Mouse (Mus musculus) forebrain, embryonic 12.5 days (tissue): ENCODE results near the gene Gm11084. TPM values are rescaled to one million over a fixed set of nuclear protein-coding genes. Genes with fewer than 3 reads are reported as not detected.

ENCODE experiments used
- ATAC-seq: fragments of 200-750 bp; cut with Nextera tagmentation; 2 replicates; pipeline ENCODE4 v1.8.0; 2017; ENCODE audit warnings: moderate TSS enrichment; ENCODE audit not compliant: low FRiP score
- H3K27ac ChIP-seq: fragments of 300-500 bp; sonication (generic); 2 replicates; pipeline ENCODE4 v1.5.1; 2016; ENCODE audit warnings: mild to moderate bottlenecking
- H3K27me3 ChIP-seq: fragments of 300-500 bp; sonication (generic); 2 replicates; pipeline ENCODE4 v1.6.1; 2016; ENCODE audit warnings: mild to moderate bottlenecking
- H3K36me3 ChIP-seq: fragments of 300-500 bp; sonication (generic); replicated peaks from 2 replicates; pipeline ENCODE4 v1.6.1; 2016; ENCODE audit warnings: mild to moderate bottlenecking
- H3K4me1 ChIP-seq: fragments of 300-500 bp; sonication (generic); 2 replicates; pipeline ENCODE4 v1.6.1; 2016
- H3K4me2 ChIP-seq: fragments of 300-500 bp; sonication (generic); 2 replicates; pipeline ENCODE4 v1.6.1; 2016; ENCODE audit warnings: mild to moderate bottlenecking, moderate library complexity
- H3K4me3 ChIP-seq: fragments of 300-500 bp; sonication (generic); replicated peaks from 2 replicates; pipeline ENCODE4 v1.5.1; 2016; ENCODE audit warnings: mild to moderate bottlenecking
- H3K9ac ChIP-seq: fragments of 300-500 bp; sonication (generic); 2 replicates; pipeline ENCODE4 v1.6.1; 2016; ENCODE audit warnings: mild to moderate bottlenecking
- H3K9me3 ChIP-seq: fragments of 300-500 bp; sonication (generic); 2 replicates; pipeline ENCODE4 v1.6.1; 2016
- WGBS: fragments of 180-500 bp; shearing (Covaris S2); methylation state at CpG from one replicate; pipeline ENCODE4 v1.1.7; 2016; 5-methylcytosine and 5-hydroxymethylcytosine counted together
- polyA plus RNA-seq: library from polyadenylated mRNA; unstranded; fragments of >200 nt; fragmentation: Nextera tagmentation; extraction: Ambion mirVana; gene quantifications from 2 replicates; pipeline ENCODE4 v1.2.1, GENCODE M21; 2016

Gm11084 gene
- polyA plus RNA-seq, 1 experiment from 2014 or later: not detected

DNA sequence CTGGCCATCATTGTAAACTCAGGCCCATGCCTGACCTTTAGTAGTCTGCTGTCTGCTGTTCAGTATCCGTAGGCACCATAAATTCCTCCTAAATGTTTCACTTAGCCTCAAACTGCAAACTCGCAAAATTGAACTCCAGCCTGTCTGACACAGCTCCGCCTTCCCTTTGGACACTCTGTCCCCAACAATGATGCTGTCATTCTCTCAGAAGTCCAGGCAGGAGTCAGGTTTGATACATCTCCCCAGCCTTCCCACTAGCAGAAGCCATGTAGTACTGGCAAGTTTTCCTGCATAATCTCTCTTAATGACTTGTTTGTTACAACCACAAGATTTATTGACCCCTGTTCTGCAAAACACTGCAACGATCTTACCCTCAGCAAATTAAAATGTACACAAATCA is 1.7 kb downstream of the Gm11084 start:
- Histone ChIP-seq H3K9ac (no peak overlapping the region), H3K9me3 (0 out of 2 replicates have a peak, but pooled peaks cover 6% of the 10 kb centered on the region), H3K4me2 (no peak overlapping the region), H3K27ac (no peak overlapping the region), H3K4me1 (peaks cover 6% of the 10 kb centered on the region; the same call in 1 of the 2 replicates), H3K4me3 (no peak overlapping the region), H3K27me3 (no peaks in the 10 kb centered on the region), H3K36me3 (no peaks in the 10 kb centered on the region)
- no peak for ATAC-seq
- 85% methylated on average over 4 of the region's 4 CpGs for WGBS

DNA sequence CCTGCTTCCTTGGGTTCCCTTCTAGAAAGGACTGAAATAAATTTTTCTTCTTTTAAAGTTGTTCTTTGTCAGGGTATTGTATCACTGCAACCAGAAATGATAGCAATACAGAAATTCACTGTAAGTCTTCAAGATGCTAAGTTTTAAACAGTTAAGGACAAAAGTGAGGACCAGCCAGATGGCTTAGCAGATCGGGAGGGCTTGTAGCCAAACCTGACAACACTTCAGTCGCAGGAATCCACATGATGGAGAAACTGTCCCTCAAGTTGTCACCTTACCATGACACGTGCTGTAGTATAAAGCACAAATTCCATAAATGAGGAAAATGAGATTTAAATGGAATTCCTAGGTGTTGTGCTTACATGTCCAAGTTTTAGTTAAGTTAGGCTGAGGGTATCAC is 3.3 kb downstream of the Gm11084 start:
- peaks cover 6% of the 10 kb centered on the region; the same call in 1 of the 2 replicates for H3K4me1 ChIP-seq
- no peak overlapping the region for H3K27ac ChIP-seq
- no peaks in the 10 kb centered on the region for H3K9me3 ChIP-seq
- H3K4me3 ChIP-seq: no peak overlapping the region
- no peaks in the 10 kb centered on the region for H3K36me3 ChIP-seq
- WGBS: 81% methylated on average over 3 of the region's 3 CpGs
- no peaks in the 10 kb centered on the region for H3K27me3 ChIP-seq
- no peak overlapping the region for H3K9ac ChIP-seq
- H3K4me2 ChIP-seq: no peak overlapping the region
- ATAC-seq: no peak

- 91% methylated on average over 7 of the region's 7 CpGs for WGBS
- Histone ChIP-seq H3K27me3 (no peaks in the 10 kb centered on the region), H3K27ac (no peak overlapping the region)
Observed at GRCm38 (mm10) chr2:72982110-72982785, 4.3 kb downstream of the Gm11084 start.

GRCm38 (mm10) chr2:72981441-72982109 is 4.9 kb downstream of the Gm11084 start:
- Histone ChIP-seq H3K4me3 (peak overlapping the region; percentile 99; the same call in 1 of the 2 replicates), H3K9ac (peak overlapping the region; percentile 100; the same call in 1 of the 2 replicates), H3K36me3 (no peaks in the 10 kb centered on the region), H3K27me3 (no peaks in the 10 kb centered on the region), H3K4me2 (peak overlapping the region; percentile 67), H3K27ac (peak overlapping the region; percentile 100; the same call in 1 of the 2 replicates), H3K4me1 (peaks cover 15% of the 10 kb centered on the region), H3K9me3 (no peaks in the 10 kb centered on the region)
- 78% methylated on average over 9 of the region's 9 CpGs for WGBS
- ATAC-seq: no peak

More at GRCm38 (mm10) chr2:72982110-72982785, 4.3 kb downstream of the Gm11084 start:
- no peak for ATAC-seq
- Histone ChIP-seq H3K9me3 (no peaks in the 10 kb centered on the region), H3K4me1 (peaks cover 10% of the 10 kb centered on the region), H3K4me2 (no peak overlapping the region), H3K4me3 (no peak overlapping the region), H3K9ac (no peak overlapping the region), H3K36me3 (no peaks in the 10 kb centered on the region)

DNA sequence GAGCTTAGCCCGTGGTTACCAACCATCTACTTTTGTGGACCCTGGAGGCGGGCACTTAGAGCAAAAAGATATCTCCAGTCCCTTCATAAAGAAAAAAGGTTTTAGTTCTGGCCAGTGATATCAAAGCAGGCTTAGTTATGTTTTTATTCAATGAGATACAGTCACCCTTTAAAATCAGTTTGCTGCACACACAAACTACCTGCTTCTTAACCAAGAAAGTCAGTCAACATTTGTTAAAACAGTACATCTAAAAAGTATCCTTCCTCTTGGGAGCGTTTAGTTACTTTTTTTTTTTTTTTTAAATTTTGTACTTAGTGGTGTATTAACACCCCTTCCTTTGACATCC is 5.5 kb downstream of the Gm11084 start:
- Histone ChIP-seq H3K4me3 (peak overlapping the region; percentile 99), H3K9me3 (no peaks in the 10 kb centered on the region), H3K4me1 (peaks cover 18% of the 10 kb centered on the region), H3K27me3 (no peaks in the 10 kb centered on the region), H3K27ac (peak overlapping the region; percentile 100), H3K9ac (peak overlapping the region; percentile 100), H3K36me3 (no peaks in the 10 kb centered on the region), H3K4me2 (peak overlapping the region; percentile 67)
- ATAC-seq: no peak
- WGBS: 15% methylated on average over 3 of the region's 3 CpGs

GRCm38 (mm10) chr2:72980337-72981074 is 6.0 kb downstream of the Gm11084 start, which contains the start of gene Sp3:
TSS of gene Sp3 (minus strand) at chr2:72980446.
- Histone ChIP-seq H3K9me3 (no peaks in the 10 kb centered on the region), H3K4me3 (peak within 1 kb of the TSS; percentile 99), H3K4me1 (peaks cover 24% of the 10 kb centered on the region), H3K27ac (peak within 1 kb of the TSS; percentile 100), H3K27me3 (no peaks in the 10 kb centered on the region), H3K9ac (peak within 1 kb of the TSS; percentile 100), H3K36me3 (no peaks in the 10 kb centered on the region), H3K4me2 (peak within 1 kb of the TSS; percentile 67)
- peak; percentile 89 for ATAC-seq
- under 1% methylated on average over 64 of the region's 64 CpGs for WGBS

DNA sequence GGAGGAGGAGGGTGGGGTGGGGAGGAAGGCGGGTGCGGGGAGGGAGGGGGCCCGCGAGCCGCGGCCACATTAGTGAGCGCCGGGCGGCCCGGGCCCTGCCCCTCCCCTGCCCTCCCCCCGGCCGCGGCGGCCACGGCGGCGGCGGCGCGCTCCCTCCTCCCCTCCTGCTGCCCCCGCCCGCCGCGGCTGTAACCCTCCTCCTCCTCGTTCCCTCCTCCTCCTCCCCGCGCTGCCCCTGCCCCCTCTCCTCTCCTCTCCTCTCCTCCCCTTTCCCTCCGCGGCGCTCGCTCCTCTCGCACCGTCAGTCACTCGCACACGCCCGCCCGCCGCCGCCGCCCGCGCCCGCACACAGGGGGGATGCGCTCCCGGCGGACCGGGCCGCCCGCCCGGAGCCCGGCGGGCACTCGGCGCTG is 6.9 kb downstream of the Gm11084 start:
- H3K36me3 ChIP-seq: no peaks in the 10 kb centered on the region
- peak overlapping the region; percentile 100 for H3K9ac ChIP-seq
- no peaks in the 10 kb centered on the region for H3K9me3 ChIP-seq
- H3K27ac ChIP-seq: peak overlapping the region; percentile 100
- peak overlapping the region; percentile 99 for H3K4me3 ChIP-seq
- peaks cover 25% of the 10 kb centered on the region for H3K4me1 ChIP-seq
- WGBS: under 1% methylated on average over 26 of the region's 54 CpGs
- H3K27me3 ChIP-seq: no peaks in the 10 kb centered on the region
- peak overlapping the region; percentile 63 for H3K4me2 ChIP-seq
- peak; percentile 74 for ATAC-seq

- H3K9ac ChIP-seq: peak overlapping the region; percentile 100
- H3K27me3 ChIP-seq: no peaks in the 10 kb centered on the region
- peak overlapping the region; percentile 99 for H3K4me3 ChIP-seq
- 0% methylated on average over 65 of the region's 107 CpGs for WGBS
- no peaks in the 10 kb centered on the region for H3K36me3 ChIP-seq
- no peaks in the 10 kb centered on the region for H3K9me3 ChIP-seq
- peaks cover 26% of the 10 kb centered on the region for H3K4me1 ChIP-seq
- peak overlapping the region; percentile 63 for H3K4me2 ChIP-seq
- H3K27ac ChIP-seq: peak overlapping the region; percentile 100
- peak; percentile 83 for ATAC-seq
Observed at GRCm38 (mm10) chr2:72978901-72979658, 7.4 kb downstream of the Gm11084 start.

GRCm38 (mm10) chr2:72978473-72978872 is 8.0 kb downstream of the Gm11084 start:
- ATAC-seq: no peak; the same call in 1 of the 2 replicates
- H3K9me3 ChIP-seq: no peaks in the 10 kb centered on the region
- H3K9ac ChIP-seq: peak overlapping the region; percentile 100
- WGBS: under 1% methylated on average over 37 of the region's 38 CpGs
- H3K4me1 ChIP-seq: peaks cover 30% of the 10 kb centered on the region
- peak overlapping the region; percentile 99 for H3K4me3 ChIP-seq
- peak overlapping the region; percentile 100 for H3K27ac ChIP-seq
- H3K4me2 ChIP-seq: peak overlapping the region; percentile 63
- no peaks in the 10 kb centered on the region for H3K27me3 ChIP-seq
- H3K36me3 ChIP-seq: no peaks in the 10 kb centered on the region

DNA sequence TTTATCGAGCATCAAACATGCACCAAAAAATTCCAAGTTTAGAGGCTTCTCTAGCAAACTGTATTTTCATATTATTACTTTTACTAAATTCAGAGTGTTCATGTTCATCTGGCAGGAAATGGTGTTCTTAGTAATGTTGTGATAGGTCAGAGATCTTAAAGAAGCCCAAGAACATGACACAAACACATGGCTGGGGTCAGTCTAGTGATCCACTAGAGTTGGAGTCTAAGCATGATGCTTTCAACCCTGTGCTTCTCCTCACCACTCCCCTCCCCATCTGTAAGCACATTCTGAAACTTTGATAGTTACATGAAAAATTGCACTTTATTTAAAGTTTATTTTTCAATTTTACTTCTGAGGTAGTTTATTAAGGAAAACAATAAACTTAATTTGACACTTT is 9.2 kb downstream of the Gm11084 start:
- WGBS: 91% methylated on average over 1 of the region's 1 CpGs
- ATAC-seq: no peak
- no peaks in the 10 kb centered on the region for H3K36me3 ChIP-seq
- H3K4me3 ChIP-seq: peak overlapping the region; percentile 29
- no peaks in the 10 kb centered on the region for H3K27me3 ChIP-seq
- no peaks in the 10 kb centered on the region for H3K9me3 ChIP-seq
- H3K4me1 ChIP-seq: peaks cover 30% of the 10 kb centered on the region
- H3K27ac ChIP-seq: no peak overlapping the region
- H3K4me2 ChIP-seq: peak overlapping the region; percentile 51
- H3K9ac ChIP-seq: no peak overlapping the region

DNA sequence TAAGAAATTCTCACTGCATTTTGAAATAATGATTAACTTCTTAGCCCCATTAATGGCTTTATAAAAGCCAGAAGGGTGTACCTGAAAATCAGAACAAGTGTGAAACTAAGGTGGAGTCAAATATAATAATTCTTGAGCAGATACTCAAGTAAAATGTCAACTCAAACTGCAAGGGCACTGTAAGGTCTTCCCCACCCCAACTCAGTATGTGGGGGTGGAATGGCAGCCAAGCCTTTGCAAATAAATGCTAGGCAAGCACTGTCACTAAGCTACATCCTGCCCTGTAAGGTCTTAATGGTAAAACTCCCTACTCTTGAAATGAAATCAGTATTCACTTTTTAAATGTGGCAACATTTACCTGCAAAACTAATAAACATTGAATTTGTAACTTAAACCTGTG is 10.5 kb downstream of the Gm11084 start:
- Histone ChIP-seq H3K4me2 (peak overlapping the region; percentile 29; the same call in 1 of the 2 replicates), H3K4me1 (peaks cover 23% of the 10 kb centered on the region), H3K27me3 (no peaks in the 10 kb centered on the region), H3K27ac (no peak overlapping the region), H3K36me3 (peaks cover 3% of the 10 kb centered on the region), H3K9ac (no peak overlapping the region), H3K4me3 (no peak overlapping the region), H3K9me3 (no peaks in the 10 kb centered on the region)
- no peak for ATAC-seq
